Mouse (Mus musculus) induced T-regulatory cell, adult 2 months (primary cell): ENCODE measurements around the gene D130052B06Rik.

ENCODE experiments used
- DNase-seq: peaks from one replicate; pipeline ENCODE4 v3.0.0-alpha.2; 2012; ENCODE audit warnings: low read depth

Gene D130052B06Rik

DNA sequence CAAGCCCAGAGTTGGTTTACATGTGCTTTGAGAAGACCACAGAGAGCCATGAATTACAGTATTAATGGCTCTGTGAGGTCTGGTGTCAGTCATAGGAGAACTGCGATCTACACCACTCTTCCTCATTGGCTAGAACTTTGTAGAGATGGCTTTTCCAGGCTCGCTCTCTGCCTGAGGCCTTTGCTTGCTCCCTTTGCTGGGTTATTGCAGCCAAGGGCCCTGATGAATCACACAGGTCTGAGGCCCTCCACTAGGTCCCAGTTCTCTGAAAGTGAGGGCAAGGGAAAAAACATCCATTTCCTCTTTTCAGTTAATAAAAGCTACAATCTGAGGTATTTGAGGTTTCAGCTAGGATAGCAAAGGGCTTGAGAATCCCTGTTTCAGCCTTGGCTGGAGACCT, 64.5 kb downstream of the D130052B06Rik start:
- DNase-seq: no peak

DNA sequence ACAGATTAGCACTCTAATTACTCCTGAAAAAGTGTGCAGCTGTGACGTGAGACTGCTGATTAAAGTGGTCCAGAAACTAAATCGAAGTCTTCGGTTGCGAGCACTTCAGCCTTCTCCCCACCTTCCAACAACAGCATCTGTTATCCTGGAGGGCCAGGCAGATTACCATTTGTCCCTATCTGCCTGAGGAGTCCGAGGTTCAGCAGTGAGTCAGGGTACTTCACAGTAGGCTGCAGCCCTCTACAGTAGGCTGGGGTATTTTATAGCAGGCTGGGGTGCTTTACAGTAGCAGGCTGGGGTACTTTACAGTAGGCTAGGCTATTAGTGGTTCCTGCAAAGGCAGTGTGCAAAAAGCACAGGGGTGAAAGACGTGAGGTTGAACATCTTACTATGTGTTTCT, 69.3 kb downstream of the D130052B06Rik start:
- DNase-seq: no peak

DNA sequence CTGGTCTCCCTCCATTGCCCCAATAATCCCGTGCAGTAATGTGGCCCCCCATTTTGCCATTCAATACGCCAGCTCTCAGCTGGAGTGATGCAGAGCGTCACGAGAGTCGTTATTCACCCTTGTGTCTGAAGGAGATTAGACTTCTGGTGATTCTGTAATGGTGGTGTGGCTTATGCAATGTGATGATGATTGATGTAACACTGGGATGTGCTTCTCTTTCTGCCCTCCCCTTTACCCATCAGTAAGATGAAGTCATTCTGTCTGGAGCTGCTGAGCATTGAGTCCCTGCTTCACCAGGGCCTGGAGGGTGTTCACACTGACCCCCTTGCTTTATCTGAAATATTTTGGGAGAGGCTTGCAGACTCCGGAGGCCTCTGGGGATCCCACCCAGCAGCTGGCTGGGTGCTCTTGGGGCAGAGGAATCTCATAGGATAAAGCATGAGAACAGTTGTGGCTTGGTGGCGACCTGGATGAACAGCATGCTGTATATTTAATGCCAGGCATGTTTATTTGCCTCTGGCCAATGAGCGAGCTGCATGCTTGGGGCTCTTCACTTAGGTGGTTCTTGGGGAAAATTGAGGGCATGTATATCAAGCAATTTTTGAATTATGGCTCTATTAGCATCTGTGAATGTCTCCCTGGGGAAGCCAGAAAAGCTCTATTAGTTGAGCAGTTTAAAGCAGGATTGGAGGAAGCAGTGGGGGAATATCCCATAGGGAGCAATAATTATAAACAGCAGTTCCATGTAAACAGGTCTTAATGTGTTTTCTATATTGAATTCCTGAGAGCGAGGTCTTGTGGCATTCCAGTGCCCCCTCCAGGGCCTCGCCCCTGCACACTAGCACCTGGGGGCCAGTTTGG, 71.2 kb downstream of the D130052B06Rik start:
- no peak for DNase-seq
